Mouse (Mus musculus): ENCODE measurements at regions not wholly inside any gene's neighbourhood (a gene's known extent, or its start where the extent isn't known, plus 50 kb on each side); places are given as distances from the start of the nearest gene placed in this dataset.

GRCm38 (mm10) chr4:52265196-52265595 lies 173.8 kb upstream of the Smc2 start:
- TF ChIP-seq CTCF (IDR thresholded peaks at IDR 0.05; ENCODE audit: borderline replicate concordance, insufficient read depth, low read depth, low read length) (no peak), POLR2A (IDR thresholded peaks at IDR 0.05; ENCODE audit: borderline replicate concordance, insufficient read depth, low read length) (no peak)

Measured in cerebellum, adult 2 months (tissue).